Mouse (Mus musculus): Measurements from ENCODE around the gene Mettl24.

DNA sequence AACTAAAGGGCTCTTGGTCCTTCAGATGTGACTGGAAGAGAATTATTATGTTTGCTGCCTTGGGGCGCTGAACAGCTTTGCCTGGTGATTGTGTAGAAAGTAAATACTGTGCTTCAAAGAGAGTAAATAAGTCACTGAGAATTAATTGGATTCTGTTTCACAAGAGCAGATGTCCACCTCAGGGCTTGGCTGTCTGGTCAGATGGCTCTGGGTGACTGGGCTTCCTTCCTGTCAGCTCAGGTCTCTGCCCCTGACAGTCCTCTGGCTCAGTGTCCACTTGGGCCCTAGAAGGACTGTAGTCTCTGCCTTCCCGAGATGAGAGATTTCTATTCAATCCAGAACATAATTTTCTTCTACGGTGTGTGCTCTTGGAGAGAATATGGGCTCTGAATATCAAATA lies 70.0 kb downstream of the Mettl24 start:
- TF ChIP-seq CTCF (IDR thresholded peaks at IDR 0.05) (no peak), EP300 (IDR thresholded peaks at IDR 0.05) (no peak)
